ENCODE assay signal across 12 mouse cellular contexts in the genomic region with DNA sequence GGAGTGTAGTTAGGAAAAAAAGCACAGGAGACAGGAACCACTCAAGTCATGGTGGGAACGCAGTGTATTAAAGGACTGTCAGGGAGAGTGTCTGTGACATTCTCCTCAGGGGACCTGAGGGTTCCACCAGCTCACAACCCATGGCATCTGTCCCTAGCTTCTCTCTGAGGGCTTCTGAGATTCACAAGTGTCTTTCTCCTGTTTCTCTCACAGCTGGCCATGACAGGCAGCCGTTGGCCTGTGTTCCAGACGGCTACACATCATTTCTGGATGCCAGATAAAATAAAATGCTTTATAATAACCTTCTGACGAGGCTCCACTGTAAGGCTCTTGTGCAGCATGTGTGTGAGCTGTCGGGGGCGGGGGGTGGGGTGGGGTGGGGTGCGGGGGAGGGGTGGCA. TPM values are rescaled to one million over a fixed set of nuclear protein-coding genes. Genes with fewer than 3 reads are reported as not detected.
DNase-seq lines count a peak whose midpoint lies in the region; ATAC-seq and TF ChIP-seq lines count a peak whose summit lies in the region.
"Had no signal": no experiment of that assay in that cellular context is flagged by ENCODE, and none has a peak within 500 bp of the region (broad histone marks: within the 10 kb centered on the region; RNA-seq: fewer than 3 reads in every experiment).

No protein-coding gene starts in this region.

- intact Hi-C loops in heart, postnatal 10 days (cut with DNase I) = no loop called here

- H3K4me1 ChIP-seq in heart, embryonic 13.5 days = peaks cover 53% of the 10 kb centered on the region
- peaks cover 42% of the 10 kb centered on the region for H3K4me1 ChIP-seq in heart, embryonic 10.5 days
- peaks cover 30% of the 10 kb centered on the region for H3K4me1 ChIP-seq in stomach, embryonic 14.5 days (ENCODE audit: control insufficient read depth, insufficient read depth, low read length)
- peaks cover 22% of the 10 kb centered on the region for H3K4me1 ChIP-seq in forebrain, embryonic 15.5 days

- H3K9me3 ChIP-seq in heart, embryonic 13.5 days = no peaks in the 10 kb centered on the region
- H3K9me3 ChIP-seq in heart, embryonic 10.5 days = no peaks in the 10 kb centered on the region
- no peaks in the 10 kb centered on the region for H3K9me3 ChIP-seq in stomach, embryonic 14.5 days (ENCODE audit: control insufficient read depth, low read depth, low read length)
- no peaks in the 10 kb centered on the region for H3K9me3 ChIP-seq in forebrain, embryonic 15.5 days
- H3K9me3 ChIP-seq: midbrain, embryonic 13.5 days had no signal

- DNase-seq in heart, embryonic 10.5 days (ENCODE audit: low spot score) = no peak
- no peak for DNase-seq in layer of hippocampus, adult 2 months (ENCODE audit: low spot score in 2 of 2)
- DNase-seq in layer of hippocampus, postnatal 25 days (ENCODE audit: extremely low spot score in 1 of 2, low spot score in 1 of 2) = no peak
- peak; percentile 42 to 46 for DNase-seq in heart, postnatal 10 days
- no peak for DNase-seq in thymus, postnatal 36 days
- DNase-seq: thymus, adult 2 months had no signal

- H3K4me3 ChIP-seq in heart, embryonic 13.5 days = no peak overlapping the region
- no peak overlapping the region for H3K4me3 ChIP-seq in heart, embryonic 10.5 days
- H3K4me3 ChIP-seq in layer of hippocampus, adult 2 months = no peak overlapping the region
- H3K4me3 ChIP-seq in stomach, embryonic 14.5 days (ENCODE audit: low read depth, low read length) = no peak overlapping the region
- H3K4me3 ChIP-seq in forebrain, embryonic 15.5 days = no peak overlapping the region
- H3K4me3 ChIP-seq: left cerebral cortex, adult 2 months; midbrain, embryonic 13.5 days had no signal

- 49% methylated on average over 7 of the region's 7 CpGs for WGBS in heart, embryonic 13.5 days
- 60% methylated on average over 7 of the region's 7 CpGs for WGBS in heart, embryonic 10.5 days
- 41% methylated on average over 7 of the region's 7 CpGs for WGBS in stomach, embryonic 14.5 days
- WGBS in forebrain, embryonic 15.5 days = 61% methylated on average over 7 of the region's 7 CpGs

- peak overlapping the region; percentile 51; the same call in 1 of the 2 replicates for H3K27ac ChIP-seq in heart, embryonic 13.5 days (replicated peaks)
- no peak overlapping the region for H3K27ac ChIP-seq in heart, embryonic 10.5 days
- peak overlapping the region; percentile 65; the same call in 1 of the 2 replicates for H3K27ac ChIP-seq in layer of hippocampus, adult 2 months
- peak overlapping the region; percentile 58 for H3K27ac ChIP-seq in stomach, embryonic 14.5 days (ENCODE audit: low read length)
- H3K27ac ChIP-seq in forebrain, embryonic 15.5 days (replicated peaks) = no peak overlapping the region
- H3K27ac ChIP-seq: left cerebral cortex, adult 2 months; liver, embryonic 14.5 days; midbrain, embryonic 13.5 days had no signal

- TF ChIP-seq CTCF in layer of hippocampus, adult 2 months (conservative IDR thresholded peaks at IDR 0.05) = no peak

- no peak overlapping the region for H3K4me2 ChIP-seq in heart, embryonic 13.5 days
- H3K4me2 ChIP-seq in stomach, embryonic 14.5 days (replicated peaks; ENCODE audit: low read depth, low read length) = no peak overlapping the region
- no peak overlapping the region for H3K4me2 ChIP-seq in forebrain, embryonic 15.5 days (replicated peaks)
- H3K4me2 ChIP-seq: midbrain, embryonic 13.5 days had no signal

- no peak for ATAC-seq in heart, embryonic 13.5 days (ENCODE audit: extremely low read depth, insufficient number of reproducible peaks, low FRiP score, low TSS enrichment)
- ATAC-seq in stomach, embryonic 14.5 days (ENCODE audit: insufficient number of reproducible peaks, insufficient read depth, low FRiP score, low read depth) = peak; percentile 73
- ATAC-seq in forebrain, embryonic 15.5 days (replicated peaks) = no peak

- H3K27me3 ChIP-seq in heart, embryonic 13.5 days (replicated peaks) = no peaks in the 10 kb centered on the region
- H3K27me3 ChIP-seq in heart, embryonic 10.5 days (ENCODE audit: insufficient read depth, poor library complexity, severe bottlenecking) = no peaks in the 10 kb centered on the region
- no peaks in the 10 kb centered on the region for H3K27me3 ChIP-seq in stomach, embryonic 14.5 days (ENCODE audit: control insufficient read depth, insufficient read depth, low read length)
- no peaks in the 10 kb centered on the region for H3K27me3 ChIP-seq in forebrain, embryonic 15.5 days
- H3K27me3 ChIP-seq: midbrain, embryonic 13.5 days had no signal

- H3K36me3 ChIP-seq in heart, embryonic 13.5 days = no peaks in the 10 kb centered on the region
- H3K36me3 ChIP-seq in heart, embryonic 10.5 days = no peaks in the 10 kb centered on the region
- no peaks in the 10 kb centered on the region for H3K36me3 ChIP-seq in stomach, embryonic 14.5 days (ENCODE audit: control insufficient read depth, insufficient read depth, low read length)
- no peaks in the 10 kb centered on the region for H3K36me3 ChIP-seq in forebrain, embryonic 15.5 days
- H3K36me3 ChIP-seq: midbrain, embryonic 13.5 days had no signal

- no peak overlapping the region for H3K9ac ChIP-seq in heart, embryonic 13.5 days
- no peak overlapping the region for H3K9ac ChIP-seq in stomach, embryonic 14.5 days (replicated peaks; ENCODE audit: low read depth, low read length)
- H3K9ac ChIP-seq in forebrain, embryonic 15.5 days (replicated peaks) = no peak overlapping the region
- H3K9ac ChIP-seq: liver, embryonic 14.5 days; midbrain, embryonic 13.5 days had no signal

RNA-seq across cellular contexts. Expression of a gene that starts 32.0 kb away (rescaled TPM):
- polyA plus RNA-seq in heart, embryonic 13.5 days (2015; fragmentation: Nextera tagmentation; extraction: Ambion mirVana) = 5.2 and 5.6 TPM in 2 replicates
- polyA plus RNA-seq in heart, embryonic 10.5 days (2016; fragmentation: Nextera tagmentation; extraction: Ambion mirVana) = 3.8 and 4.6 TPM in 2 replicates
- 10 to 100 TPM; 27.3 to 32.7 TPM for total RNA-seq in layer of hippocampus, adult 2 months (2021)
- total RNA-seq in layer of hippocampus, postnatal 25 days (2021) = 10 to 100 TPM; 20.7 to 29.2 TPM
- 10 to 100 TPM; 15.9 to 18.4 TPM for total RNA-seq in heart, postnatal 10 days (2021)
- polyA plus RNA-seq in stomach, embryonic 14.5 days (2014; fragmentation: Nextera tagmentation; extraction: Ambion mirVana) = 7.5 and 7.8 TPM in 2 replicates
- polyA plus RNA-seq in forebrain, embryonic 15.5 days (2015; fragmentation: Nextera tagmentation; extraction: Ambion mirVana) = 3.5 and 5.0 TPM in 2 replicates

Comparison
In these comparisons a context has a peak if more than half of its experiments do, and no peak if none do; other contexts are left out.
1. H3K27ac ChIP-seq: peak in heart, embryonic 13.5 days (single experiment), layer of hippocampus, adult 2 months (single experiment) and stomach, embryonic 14.5 days (single experiment); none in heart, embryonic 10.5 days (single experiment) and forebrain, embryonic 15.5 days (single experiment).
2. DNase-seq: peak in heart, postnatal 10 days (2 of 2); none in heart, embryonic 10.5 days (single experiment), layer of hippocampus, adult 2 months (0 of 2), layer of hippocampus, postnatal 25 days (0 of 2) and thymus, postnatal 36 days (0 of 2).